Mouse (Mus musculus): ENCODE results near the gene Olfr868.

GRCm38 (mm10) chr9:20098326-20098725 lies at the start of gene Olfr868:
- TF ChIP-seq CTCF (IDR thresholded peaks at IDR 0.05; ENCODE audit: low read depth) (no peak), EP300 (IDR thresholded peaks at IDR 0.05; ENCODE audit: low read depth) (no peak)
